Mouse (Mus musculus) Patski (cell line): ENCODE measurements at regions not wholly inside any gene's neighbourhood (a gene's known extent, or its start where the extent isn't known, plus 50 kb on each side); places are given as distances from the start of the nearest gene placed in this dataset.

Source experiments
- ATAC-seq: fragments of 100-300 bp; one replicate; pipeline ENCODE4 v1.8.0; 2021
- CTCF ChIA-PET: fragments of 350-600 bp; sonication (Branson Sonifier 250); formaldehyde crosslinking; loops from one replicate; lab custom pipeline; 2022; ENCODE audit warnings: inconsistent platforms; lab: Charles Lee
- POLR2A ChIA-PET: fragments of 350-600 bp; sonication (Branson Sonifier 250); formaldehyde crosslinking; loops from one replicate; lab custom pipeline; 2022; ENCODE audit warnings: antibody characterized with exemption, inconsistent platforms; lab: Charles Lee
- DNase-seq: peaks from one replicate; pipeline ENCODE4 v3.0.0-alpha.2; 2011; ENCODE audit warnings: low read depth, low spot score
- H3K27me3 ChIP-seq: fragments of 371-371 bp; one replicate; pipeline ENCODE4 v1.5.1; 2021
- CTCF ChIP-seq: fragments of 100-300 bp; IDR thresholded peaks from one replicate; pipeline ENCODE4 v1.5.1; 2021
- in situ Hi-C: fragments of 300-500 bp; cut with MboI; formaldehyde crosslinking; loops from 3 replicates; pipeline ENCODE4 v1.11.1; 2018; ENCODE audit warnings: low pct_unique_long_range_greater_than_20kb, mixed read lengths

GRCm38 (mm10) chr1:32930381-32930780, 383.3 kb upstream of the Gm5415 start:
- DNase-seq: no peak
- no peak for TF ChIP-seq CTCF
- in situ Hi-C loops: no loop called here
- CTCF ChIA-PET: no interaction called here
- H3K27me3 ChIP-seq: peaks cover 3% of the 10 kb centered on the region
- no peak for ATAC-seq
- POLR2A ChIA-PET: no interaction called here

- ATAC-seq: no peak
- H3K27me3 ChIP-seq: peaks cover 7% of the 10 kb centered on the region
- in situ Hi-C loops: no loop called here
- CTCF ChIA-PET: no interaction called here
- TF ChIP-seq CTCF: no peak
- POLR2A ChIA-PET: no interaction called here
- no peak for DNase-seq
These were observed 355.3 kb upstream of the Gm5415 start for GRCm38 (mm10) chr1:32902437-32902836.

GRCm38 (mm10) chr1:32887728-32888127, 340.6 kb upstream of the Gm5415 start:
- TF ChIP-seq CTCF: no peak
- ChIA-PET CTCF (no interaction called here), POLR2A (no interaction called here)
- no peaks in the 10 kb centered on the region for H3K27me3 ChIP-seq
- ATAC-seq (no peak), DNase-seq (no peak)
- in situ Hi-C loops: no loop called here

GRCm38 (mm10) chr1:32872920-32873319, 325.8 kb upstream of the Gm5415 start:
- in situ Hi-C loops: no loop called here
- DNase-seq: no peak
- H3K27me3 ChIP-seq: no peaks in the 10 kb centered on the region
- no peak for ATAC-seq
- TF ChIP-seq CTCF: no peak
- CTCF ChIA-PET: no interaction called here
- POLR2A ChIA-PET: no interaction called here

- H3K27me3 ChIP-seq: no peaks in the 10 kb centered on the region
- ChIA-PET POLR2A (no interaction called here), CTCF (interaction anchor here (0.8 kb wide), 1 partner anchor 11 kb away, joined by 3 read pairs; no protein-coding TSS in a partner anchor)
- ATAC-seq (no peak), DNase-seq (no peak)
- no peak for TF ChIP-seq CTCF
- in situ Hi-C loops: no loop called here
These were observed 319.0 kb upstream of the Gm5415 start for GRCm38 (mm10) chr1:32866111-32866510.

- no peak for TF ChIP-seq CTCF
- ChIA-PET CTCF (no interaction called here), POLR2A (no interaction called here)
- no peak for ATAC-seq
- no peaks in the 10 kb centered on the region for H3K27me3 ChIP-seq
- DNase-seq: no peak
- in situ Hi-C loops: no loop called here
These were observed 310.9 kb upstream of the Gm5415 start for GRCm38 (mm10) chr1:32858040-32858439.
